Mouse (Mus musculus): Measurements from ENCODE around the gene Eif3m.

Gene Eif3m

DNA sequence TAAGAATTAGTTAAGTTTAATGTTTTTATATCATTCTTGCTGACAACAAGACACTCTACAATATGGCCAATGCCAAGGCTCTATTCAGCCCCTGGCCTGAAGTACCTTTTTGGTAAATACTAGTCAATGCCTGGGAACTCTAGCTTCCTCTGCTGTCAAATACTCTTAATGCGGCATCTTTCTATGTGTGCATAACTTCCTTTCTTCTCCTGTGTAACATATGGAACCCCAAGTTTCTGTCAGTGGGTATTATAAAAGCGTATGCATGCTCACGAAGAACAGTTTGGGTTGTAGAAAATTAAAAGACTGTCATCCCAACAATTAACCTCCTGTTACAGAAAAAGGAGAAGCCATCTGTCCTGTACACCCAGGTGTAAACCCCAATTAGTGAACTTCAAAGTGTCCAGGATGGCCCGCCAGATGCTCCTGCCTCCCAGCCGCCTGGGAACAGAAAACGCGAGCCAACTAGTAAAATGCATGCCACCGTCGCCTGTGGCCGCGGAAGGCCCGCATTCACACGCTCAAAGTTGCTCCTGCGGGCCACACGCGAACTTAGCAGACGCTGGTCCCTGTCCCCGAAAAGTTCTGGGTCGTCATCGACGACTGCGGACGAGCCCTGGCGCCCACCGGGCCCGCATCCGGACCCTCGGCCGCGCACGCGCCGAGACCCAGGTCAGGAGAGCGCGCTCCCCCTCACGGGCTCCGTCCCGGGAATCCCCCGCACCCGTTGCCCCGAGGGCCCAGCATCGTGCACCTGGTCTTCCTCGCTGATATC is 501 bp downstream of the Eif3m start:
- no peak for DNase-seq (ENCODE audit: low spot score in 2 of 2)

DNA sequence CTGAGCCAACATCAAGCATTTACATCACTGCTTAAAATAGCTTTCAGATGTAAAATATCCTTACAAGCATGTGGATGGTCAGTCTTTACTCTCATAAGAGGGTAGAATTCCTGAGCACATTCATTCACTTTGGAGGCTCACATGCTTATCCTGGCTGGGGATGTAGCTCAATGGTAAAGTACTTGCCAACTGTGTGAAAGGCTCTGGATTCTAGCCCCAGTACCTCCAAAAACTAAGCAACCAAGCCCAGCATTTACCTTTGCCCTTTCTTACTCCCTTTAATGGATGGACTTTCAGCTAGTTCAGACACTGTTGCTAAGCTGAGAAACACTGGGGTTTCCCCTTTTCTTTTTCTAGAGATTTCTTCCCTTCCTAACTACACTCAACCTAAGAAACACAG is 9.6 kb downstream of the Eif3m start:
- no peak for DNase-seq (ENCODE audit: low spot score in 2 of 2)

GRCm38 (mm10) chr2:104996201-104996600 is 20.7 kb downstream of the Eif3m start:
- DNase-seq (ENCODE audit: low spot score in 2 of 2): no peak

DNA sequence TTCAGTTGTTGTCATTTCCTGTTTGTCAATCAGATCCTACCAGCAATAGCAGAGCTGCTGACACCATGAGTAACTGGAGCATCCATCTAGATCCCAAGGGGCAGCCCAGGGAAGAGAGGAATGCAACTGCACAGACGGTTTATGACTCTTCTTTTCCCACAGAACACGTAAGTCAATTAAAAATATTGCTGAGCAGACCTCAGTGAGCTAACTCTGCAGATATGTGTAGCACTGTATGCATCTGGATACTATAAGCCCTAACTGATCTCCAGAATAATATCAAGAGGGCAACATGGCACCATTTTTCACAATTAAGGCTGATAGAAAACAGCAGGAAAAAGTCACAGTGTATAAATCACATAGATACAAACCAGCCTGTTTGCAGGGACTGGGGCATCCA is 22.4 kb downstream of the Eif3m start:
- DNase-seq (ENCODE audit: low spot score in 2 of 2): no peak

- DNase-seq (ENCODE audit: low spot score in 2 of 2): no peak
These were observed 27.9 kb downstream of the Eif3m start for GRCm38 (mm10) chr2:104988974-104989373.

DNA sequence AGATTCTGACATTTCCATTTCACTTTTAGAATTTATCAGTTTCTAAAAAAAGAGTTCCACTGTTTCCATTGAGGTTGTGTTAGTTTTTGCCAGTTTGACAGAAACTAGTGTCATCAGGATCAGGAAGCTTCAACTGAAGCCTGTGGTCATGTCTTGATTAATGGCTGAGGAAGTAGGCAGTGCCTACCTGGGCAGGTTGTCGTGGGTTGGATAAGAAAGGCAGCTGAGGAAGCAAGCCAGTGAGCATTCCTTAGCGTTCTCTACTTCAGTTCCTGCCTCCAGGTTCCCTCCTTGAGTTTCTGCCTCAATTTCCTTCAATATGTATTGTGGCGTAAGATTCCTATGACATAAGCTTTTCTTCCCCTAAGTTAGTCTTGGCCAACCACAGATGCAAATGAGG is 31.1 kb downstream of the Eif3m start:
- DNase-seq (ENCODE audit: low spot score in 2 of 2): no peak

- DNase-seq (ENCODE audit: low spot score in 2 of 2): no peak
These were observed 35.2 kb downstream of the Eif3m start for GRCm38 (mm10) chr2:104981712-104982111.

DNA sequence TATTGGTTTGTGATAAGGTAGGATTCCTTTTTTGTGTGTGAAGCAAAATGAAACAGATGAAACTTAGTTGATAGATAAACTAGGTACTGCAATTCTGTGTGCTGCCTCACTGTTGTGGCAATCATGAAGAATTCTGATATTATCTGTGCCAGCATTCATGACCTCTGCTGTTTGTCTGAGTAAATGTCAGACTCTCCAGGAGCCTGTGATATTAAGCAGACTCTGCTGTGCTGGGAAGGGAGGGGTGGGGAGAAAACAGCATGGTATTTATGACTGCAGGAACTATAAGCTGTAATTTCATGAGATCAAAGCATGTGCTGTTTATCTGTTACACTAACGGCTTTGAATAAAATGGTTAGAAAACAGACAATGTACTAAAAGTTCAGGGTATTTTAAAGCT is 52.4 kb downstream of the Eif3m start:
- DNase-seq (ENCODE audit: low spot score in 2 of 2): no peak
